Mouse (Mus musculus) embryo, embryonic 11 days (tissue): ENCODE measurements at regions not wholly inside any gene's neighbourhood (a gene's known extent, or its start where the extent isn't known, plus 50 kb on each side); places are given as distances from the start of the nearest gene placed in this dataset.
"Not testable (repeated sequence)": the region's sequence is repeated elsewhere in the genome, so short reads cannot be mapped to it uniquely, and the experiment has no call there.

Experiments
- DNase-seq: peaks from one replicate; pipeline ENCODE4 v3.0.0-alpha.2; 2015

DNA sequence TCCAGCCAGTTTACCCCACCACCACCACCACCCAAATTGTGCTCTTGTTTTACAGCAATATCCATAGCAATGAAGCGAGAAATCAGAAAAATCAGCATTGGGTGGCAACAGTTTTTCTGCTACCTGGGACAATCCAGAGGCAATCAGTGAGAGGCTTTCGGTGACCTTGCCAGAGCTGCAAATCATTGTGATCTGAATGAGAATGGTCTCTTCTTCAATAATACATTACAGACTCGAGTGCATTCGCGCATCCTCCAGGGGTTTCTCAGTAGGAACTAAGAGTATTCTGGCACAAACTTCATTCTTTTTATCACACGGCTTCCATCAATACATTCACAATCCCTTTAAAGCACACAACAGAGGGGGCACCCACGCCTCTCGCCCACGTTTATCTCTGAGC is 91.2 kb downstream of the Srek1 start:
- DNase-seq: no peak

DNA sequence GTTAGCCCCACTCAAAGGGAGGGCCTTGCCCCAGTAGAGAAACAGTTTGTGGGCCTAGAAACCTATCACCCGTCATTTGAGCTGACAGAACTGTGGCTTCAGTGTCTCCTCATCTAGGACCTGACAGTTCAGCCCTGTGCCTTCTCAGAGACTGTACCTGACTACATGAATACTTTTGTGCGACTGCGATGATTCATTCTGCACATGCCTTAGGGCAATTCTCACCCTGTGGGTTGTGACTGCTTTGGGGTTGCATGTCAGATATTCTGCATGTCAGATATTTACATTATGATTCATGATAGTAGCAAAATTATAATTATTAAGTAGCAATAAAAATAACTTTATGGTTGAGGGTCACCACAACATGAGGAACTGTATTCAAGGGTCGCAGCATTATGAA is 93.7 kb downstream of the Srek1 start:
- DNase-seq: no peak

DNA sequence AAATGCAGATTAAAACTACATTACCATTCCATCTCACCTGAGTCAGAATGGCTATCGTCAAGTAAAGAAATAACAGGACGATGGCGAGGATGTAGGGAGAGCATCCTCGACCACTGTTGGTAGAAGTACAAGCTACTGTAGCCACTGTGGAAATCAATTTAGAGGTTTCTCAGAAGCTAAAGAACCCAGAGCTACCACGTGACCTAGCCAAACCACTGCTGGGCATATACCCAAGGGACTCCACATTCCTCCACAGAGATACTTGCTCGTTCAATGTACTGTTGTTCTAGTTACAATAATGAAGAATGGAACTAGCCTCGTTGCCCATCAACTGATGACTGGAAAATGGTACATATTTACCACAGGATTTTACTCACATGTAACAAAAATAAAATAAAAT is 94.4 kb downstream of the Srek1 start:
- no peak for DNase-seq

DNA sequence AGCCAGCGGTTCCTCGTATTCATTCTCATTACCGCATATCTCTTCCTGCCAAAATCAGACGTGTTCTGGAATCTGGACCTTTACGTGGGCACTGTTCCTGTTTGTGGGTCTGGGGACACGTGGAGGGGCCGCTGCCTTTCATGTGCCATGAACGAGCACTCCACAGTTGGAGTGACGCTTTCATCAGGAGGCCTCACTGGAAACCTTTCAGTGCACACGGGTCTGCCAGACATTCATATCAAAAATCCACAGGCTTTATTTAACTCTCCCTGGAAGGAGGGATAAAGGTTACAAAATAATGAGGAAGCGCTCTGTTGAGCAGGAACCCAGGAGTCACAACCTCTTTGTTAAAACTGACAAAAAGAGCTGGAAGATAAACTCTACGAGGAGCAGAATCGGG is 97.6 kb downstream of the Srek1 start:
- no peak for DNase-seq

DNA sequence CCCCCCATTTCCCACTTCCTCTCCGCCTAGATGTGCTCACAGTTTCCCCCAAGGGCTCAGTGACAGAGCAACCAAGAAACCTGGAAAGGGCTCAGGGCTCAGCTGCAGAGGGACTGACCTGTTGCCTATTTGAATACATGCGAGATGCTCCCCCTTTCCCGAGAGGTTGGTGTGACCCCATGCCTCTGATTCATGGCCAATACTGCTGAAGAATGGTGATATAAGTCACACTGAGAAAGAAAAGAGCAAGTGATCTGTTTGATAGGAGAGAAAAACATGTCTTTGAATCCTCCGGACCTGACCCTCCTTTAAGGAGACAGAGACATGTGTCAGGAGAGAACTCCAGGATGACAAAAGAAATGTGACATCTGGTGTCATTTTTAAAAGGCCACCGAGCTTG is 98.2 kb downstream of the Srek1 start:
- DNase-seq: no peak

DNA sequence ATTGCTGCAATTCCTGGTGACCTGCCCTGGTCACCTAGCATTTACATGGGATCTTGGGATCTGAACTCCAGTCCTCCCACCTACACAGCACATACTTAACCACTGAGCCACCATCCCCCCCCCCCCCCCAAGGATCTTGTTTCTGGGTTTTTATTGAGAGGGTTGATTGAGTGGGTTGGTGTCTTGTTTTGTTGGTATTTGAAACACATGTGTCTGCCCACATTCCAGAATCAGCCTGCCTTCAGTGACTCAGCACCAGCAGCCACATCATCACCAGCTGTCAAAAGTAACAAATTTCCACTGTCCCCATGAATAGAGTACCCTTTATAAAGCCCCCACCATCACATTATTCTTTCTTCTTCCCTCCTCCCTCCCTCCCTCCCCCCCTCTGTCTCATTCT is 103.8 kb downstream of the Srek1 start:
- DNase-seq: no peak

DNA sequence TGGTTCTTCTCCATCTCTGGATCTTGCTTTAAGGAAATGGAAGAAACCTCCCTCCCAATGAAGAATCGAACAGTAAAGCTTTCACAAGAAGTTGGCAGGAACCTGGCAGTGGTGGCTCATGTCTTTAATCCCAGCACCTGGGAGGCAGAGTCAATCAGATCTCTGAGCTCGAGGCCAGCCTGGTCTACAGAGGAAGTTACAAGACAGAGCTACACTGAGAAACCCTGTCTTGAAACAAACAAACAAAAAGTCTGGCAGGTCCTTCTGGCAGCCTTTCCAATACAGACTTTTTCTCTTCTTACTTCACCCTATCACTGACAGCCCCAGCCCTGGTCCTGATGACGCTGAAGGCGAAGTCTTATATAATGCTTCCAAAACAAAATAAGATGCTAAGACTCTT is 104.6 kb downstream of the Srek1 start:
- DNase-seq: no peak

DNA sequence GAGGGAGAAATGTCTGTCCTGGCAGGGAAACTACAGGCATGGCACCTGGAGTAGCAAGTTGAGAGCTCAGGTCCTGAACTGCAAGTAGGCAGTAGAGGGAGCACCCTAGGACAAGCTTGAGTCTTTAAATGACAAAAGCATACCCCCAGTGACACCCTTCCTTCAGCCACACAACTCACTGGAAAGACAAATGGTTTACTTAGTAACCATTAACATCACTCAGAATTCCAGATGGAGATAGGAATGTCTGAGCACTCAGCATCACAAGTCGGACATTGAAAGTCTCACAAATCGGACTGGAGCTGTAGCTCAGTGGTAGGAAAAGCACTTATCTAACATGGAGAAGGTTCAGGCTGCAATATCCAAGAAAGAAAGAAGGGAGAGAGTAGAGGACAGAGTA is 106.7 kb downstream of the Srek1 start:
- DNase-seq: no peak

DNA sequence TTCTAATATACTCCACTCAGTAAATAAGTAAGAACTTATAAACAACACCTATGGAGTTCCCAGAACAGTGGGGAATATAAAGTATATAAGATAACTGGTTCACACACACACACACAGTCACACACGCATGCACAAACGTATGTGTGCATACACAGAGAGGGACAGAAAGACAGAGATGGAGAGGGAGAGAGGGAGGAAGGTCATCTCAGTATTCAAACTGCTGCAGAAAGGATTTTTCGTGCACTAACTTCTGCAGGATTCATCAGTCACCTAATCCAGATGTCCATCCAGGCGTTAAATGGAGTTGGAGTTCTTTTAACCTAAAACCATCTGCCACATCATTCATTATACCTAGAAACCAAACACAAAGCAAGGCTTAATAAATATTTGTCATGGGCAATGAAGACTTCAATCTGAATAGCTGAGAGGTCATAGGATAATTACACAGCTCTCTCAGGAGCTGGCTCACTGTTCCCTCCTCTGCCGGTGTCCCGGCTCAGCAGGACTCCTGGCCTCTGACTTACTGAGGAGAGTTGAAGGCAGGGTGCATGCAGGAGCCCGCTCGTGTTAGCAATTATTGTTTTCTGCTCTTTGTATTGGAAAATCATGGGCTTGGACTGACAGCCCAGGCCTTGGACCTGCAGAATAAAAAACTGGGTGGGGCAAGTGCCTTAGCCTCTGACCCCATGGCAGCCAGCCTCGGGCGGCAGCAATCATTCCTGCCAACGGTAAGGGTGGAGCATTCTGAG is 114.0 kb downstream of the Srek1 start:
- peak; percentile 47 for DNase-seq

DNA sequence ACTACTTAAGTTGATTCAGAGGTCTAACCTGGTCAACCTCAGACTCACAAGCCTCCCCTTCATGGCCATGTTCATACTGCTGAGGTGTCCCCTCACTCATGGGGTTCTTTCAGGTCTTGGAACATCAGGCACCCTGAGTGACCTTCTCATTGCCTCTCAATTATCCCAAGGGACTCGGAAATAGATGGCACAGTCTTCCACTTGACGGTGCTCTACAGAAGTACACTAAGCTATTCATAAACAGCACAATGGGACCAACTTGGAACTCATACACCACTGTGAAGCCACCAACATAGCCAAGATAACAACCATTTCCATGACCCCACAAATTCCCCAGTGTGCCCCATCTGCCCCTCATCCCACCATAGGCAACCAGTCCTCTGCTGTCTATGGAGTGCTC is 118.4 kb downstream of the Srek1 start:
- no peak for DNase-seq

DNA sequence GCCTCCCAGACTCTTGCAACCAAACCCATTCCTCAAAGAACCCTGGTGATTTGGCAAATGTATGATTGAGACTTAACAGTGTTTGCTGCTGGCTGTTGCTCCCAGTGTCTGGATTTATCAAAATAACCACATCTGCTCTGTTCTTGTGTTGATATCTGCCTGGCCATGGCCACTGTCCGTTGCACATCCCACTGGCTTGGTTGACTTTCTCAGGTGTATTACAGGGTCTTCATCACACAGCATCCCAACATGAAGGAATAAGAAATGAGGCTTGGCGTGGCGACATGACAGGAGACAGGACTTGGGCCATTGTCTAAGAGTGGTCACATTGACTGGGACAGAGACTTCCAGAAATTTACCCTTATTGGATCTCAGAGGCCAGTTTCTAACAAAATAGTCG is 121.2 kb downstream of the Srek1 start:
- DNase-seq: no peak

DNA sequence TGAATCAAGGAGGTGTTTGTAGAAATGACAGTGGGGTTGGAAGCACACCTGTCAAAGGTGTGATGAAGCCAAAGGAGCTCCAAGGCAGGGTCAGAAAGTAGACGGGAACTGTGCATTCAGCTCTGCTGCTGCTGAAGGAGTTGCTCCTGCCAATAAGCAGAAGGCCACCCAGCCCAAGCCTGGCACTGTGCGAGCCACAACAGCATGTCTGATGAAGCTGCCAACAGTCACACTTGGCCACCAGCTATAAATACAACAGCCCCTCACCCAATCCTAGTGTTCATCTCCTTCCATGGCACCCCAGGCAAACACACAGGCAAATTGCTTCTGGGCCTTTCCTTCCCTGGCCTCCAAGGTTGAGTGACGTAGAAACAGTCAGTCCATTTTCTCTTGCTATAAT is 125.0 kb downstream of the Srek1 start:
- no peak for DNase-seq

DNA sequence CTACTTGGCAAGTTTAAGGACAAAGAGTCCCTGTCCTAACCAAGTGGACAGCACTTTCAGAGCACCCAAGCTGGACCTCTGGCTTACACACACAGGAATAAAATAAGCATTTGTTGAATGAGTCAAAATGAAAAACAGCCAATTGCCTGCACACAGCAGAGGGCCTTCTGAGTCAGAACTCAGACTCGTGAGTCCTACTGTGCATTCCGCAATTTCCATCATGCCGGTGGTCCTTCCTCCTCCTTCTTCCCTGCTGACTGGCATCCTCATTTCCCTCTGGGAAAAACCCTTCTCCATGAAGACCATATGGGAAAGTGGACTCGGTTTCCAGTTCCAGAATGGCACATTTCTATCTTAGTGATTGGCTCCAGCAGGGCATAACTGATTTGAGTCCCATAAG is 126.4 kb downstream of the Srek1 start:
- no peak for DNase-seq

DNA sequence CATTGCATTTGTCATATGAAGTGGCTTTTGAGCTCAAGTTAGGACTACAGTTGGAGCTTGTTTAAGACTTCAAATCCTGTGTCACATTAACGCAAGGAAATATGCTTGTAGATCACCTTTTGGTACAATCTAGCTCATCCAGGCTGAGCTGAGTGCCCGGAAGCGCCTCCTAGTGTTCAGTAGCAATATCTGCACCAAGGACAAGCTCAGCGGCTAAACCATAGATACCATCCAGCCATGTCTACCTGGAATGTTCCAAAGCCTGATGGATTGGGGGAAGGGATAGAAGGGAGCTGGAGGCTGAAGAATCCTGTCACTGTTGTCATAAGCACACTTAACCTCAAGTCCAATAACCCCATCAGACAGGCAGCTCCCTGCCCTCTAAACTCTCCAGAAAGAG is 128.4 kb downstream of the Srek1 start:
- peak; percentile 44 for DNase-seq

DNA sequence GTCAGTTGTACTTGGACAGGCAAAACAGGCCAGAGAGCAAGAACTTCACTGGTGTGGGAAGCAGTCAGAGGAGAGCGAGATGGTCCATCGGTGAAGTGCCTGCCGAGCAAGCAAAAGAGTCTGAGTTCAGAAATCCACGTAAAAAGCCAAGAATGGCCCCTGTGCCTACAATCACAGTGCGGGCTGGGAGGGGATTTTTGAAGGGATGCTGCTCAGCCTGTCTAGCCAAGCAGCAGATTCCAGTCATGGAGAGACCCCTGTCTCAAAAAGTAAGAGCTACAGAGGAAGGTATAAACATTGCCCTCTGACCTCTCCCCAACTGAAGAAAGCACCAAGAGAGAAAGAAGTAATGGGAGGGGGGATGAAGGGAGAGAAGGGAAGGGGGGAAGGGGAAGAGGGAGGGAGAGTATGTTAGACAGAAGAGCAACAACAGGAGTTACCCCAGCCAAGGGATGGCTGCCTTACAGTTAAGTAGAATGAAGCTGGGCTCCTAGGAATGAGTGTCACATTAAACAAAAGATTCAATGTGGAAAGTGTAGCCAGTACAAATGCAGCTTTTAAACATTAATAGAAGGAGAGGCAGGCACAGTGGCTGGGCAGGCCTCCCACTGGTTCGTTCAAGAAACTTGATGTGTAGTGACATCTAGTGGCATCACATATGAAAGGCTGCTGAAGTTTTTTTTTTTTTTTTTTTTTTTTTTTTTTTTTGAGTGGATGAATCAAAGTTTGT is 130.2 kb downstream of the Srek1 start:
- DNase-seq: peak; percentile 84

DNA sequence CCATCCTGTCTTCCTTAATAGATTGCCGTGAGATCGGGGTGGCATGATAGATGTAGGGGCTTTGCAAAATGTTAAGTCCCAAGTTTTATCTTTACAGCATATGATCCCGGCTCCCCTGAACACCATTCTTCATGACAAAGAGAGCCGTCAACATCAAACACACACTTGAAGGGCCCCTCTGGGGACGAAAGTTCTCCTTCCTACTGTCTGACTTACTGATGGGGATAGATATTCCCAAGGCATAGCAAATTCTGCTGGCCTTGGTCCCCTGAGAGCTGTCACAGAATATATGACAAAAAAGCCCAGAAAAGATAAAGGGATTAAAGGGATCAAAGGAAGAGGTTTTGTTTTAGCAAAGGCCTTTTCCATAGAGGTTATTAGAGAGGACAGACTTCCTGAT is 130.9 kb downstream of the Srek1 start:
- DNase-seq: no peak

DNA sequence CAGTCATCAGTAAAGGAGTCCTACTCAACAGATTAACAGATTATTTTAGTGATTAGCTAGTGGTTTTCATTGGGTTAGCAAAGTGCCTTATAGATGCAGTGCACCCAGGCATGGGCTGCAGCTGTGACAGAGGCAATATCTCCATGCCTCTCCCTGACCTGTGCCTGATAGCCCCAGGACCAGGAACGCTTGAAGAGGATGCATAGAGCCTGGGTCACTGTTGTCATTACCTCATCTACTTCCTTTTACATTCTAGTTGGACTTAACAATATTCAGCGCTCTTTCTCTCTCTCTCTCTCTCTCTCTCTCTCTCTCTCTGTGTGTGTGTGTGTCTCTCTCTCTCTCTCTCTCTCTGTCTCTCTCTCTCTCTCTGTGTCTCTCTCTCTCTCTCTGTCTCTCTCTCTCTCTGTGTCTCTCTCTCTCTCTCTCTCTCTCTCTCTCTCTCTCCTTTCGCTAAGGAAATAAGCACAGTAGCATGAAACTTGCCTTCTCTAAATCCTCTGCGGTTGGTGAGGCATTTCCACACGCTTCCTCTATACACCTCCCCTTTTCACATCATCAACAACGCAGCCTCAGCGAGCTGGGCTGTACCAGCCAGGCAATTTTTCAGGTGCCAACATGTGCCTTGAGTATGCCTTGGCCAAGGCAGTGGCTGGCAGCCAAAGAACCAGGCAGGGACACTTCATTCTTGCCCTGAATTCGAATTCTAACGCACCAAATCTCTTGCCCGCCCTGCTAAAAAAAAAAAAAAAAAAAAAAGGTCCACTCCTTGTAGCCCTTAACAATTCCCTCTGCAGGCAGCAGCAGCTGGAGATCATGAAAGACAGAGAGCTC is 131.6 kb downstream of the Srek1 start:
- DNase-seq: no peak

DNA sequence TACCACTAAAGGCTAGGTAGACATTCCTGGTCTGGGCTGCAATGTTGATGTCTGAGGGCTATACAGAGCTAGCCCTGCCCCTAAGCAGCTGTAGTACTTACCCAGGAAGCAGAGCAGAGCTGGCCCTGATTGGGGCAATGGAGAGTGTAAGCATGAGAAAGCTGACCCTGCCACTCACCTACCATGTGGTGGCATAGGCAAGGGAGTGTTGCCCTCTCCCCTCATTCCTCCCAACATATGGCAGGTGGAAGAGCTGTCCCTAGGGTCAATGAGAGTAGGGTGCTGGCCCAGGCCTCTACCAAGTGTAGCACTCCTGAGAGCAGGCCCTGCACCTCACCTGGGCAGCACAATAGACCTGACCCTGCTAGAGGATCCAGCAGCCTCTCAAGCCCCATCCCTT is 136.4 kb downstream of the Srek1 start:
- no peak for DNase-seq

DNA sequence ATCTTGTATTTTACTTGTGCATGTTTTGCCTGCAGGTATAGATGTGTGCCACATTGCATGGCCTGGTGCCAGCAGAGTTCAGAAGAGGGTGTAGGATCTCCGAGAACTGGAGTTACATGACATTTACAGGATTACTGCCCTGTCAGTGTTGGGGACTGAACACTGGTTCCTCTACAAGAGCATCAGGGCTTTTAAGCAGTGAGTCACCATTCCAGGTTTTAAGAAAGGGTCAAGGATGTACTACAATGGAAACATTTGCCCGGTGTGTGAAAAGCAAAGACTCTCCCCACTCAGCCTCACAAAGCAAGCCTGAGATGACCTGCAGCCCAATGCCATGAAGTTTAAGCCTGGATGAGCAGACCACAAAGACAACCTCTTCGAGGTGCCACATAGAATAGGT is 137.0 kb downstream of the Srek1 start:
- DNase-seq: no peak

DNA sequence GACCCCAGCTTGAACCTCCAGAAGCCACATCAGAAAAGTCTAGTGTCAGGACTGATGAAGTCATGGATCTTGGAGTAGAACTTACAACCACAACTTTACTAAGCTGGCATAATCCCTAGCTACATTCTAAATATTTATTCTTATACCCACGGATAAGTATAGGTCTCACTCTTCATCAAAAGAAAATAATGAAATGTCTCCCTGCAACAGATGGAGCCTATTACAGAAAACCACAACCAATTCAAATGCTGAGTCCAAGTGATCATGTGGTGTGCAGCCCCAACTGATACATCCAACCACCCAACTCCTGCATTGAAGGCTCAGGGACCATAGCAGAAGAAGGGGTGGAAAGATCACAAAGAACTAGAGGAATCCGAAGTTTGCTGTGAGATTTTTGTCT is 137.8 kb downstream of the Srek1 start:
- no peak for DNase-seq

DNA sequence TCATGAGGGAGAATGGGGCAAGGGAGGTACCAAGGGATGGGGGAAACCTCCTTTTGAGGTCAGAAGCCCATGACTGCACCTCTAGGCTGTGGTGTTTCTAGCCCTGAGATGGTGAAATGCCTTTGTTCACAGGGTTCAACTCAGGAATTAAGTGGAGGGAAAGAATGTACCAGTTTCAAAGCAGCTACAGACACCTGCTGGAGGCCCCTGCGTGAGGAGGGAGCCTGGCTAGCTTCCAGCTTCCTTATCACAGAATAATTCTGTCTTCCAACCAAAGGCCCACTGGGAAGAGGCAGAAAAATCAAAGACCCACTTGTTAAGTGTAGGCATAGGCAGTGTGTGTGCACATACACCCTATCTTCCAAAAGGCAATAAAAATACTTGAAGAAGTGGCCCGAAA is 150.6 kb downstream of the Srek1 start:
- DNase-seq: no peak

DNA sequence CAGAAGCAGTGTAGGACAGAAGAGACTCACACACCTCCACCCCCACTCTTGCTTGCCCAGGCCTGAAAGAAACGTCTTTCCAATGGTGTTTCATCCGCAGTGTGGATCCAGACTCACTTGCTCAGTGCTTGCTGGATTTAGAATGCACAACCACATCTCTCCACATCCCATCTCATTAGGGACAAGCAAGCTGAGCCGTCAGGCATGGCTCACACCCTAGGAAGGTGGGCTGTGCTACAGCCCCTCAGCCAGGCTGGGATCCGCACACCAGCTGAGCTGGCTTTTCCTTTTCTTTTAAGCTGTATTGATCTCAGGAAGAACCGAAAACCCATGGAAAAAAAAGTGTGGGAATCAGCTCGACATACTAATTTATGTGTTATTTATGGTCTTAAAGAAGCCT is 151.1 kb downstream of the Srek1 start:
- DNase-seq: no peak

DNA sequence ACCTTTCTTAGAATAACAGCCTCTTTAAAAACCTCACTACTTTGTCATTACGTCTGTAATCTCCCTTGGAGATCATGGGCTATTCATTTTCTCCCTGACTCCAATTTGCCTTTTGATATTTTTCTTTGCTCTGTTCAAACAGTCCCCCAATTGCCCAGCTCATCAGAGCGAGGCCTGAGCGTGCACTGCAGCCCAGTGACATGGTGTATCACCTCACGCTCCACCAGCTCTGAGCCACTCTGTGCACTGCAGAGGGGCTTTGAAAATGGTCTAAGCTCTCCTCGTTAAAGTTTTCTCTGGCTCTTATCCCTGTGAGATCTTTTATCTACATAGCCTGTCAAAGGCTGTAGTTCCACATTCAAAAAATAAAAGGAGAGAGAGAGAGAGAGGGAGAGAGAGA is 152.1 kb downstream of the Srek1 start:
- no peak for DNase-seq

DNA sequence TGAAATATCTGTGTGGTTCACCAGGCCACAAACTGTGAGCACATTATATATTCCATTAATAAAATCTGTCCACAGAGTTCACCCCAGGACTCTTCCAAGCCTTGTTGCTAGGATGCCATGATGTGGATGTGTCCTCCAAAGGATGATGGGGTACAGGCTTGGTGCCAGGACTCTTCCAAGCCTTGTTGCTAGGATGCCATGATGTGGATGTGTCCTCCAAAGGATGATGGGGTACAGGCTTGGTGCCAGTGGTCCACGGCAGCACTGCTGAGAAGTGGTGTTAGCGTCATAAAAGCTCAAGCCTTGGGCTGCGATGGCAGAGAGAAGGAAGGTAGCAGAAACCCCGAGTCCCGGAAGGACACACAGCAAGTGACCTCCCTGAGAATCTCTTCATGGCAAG is 153.4 kb downstream of the Srek1 start:
- not testable (repeated sequence) for DNase-seq
